Mouse (Mus musculus): ENCODE measurements around the gene Il17rc. TPM values are rescaled to one million over a fixed set of nuclear protein-coding genes. Genes with fewer than 3 reads are reported as not detected.

Il17rc gene
- total RNA-seq, 2 experiments from 2014 or later = not detected

DNA sequence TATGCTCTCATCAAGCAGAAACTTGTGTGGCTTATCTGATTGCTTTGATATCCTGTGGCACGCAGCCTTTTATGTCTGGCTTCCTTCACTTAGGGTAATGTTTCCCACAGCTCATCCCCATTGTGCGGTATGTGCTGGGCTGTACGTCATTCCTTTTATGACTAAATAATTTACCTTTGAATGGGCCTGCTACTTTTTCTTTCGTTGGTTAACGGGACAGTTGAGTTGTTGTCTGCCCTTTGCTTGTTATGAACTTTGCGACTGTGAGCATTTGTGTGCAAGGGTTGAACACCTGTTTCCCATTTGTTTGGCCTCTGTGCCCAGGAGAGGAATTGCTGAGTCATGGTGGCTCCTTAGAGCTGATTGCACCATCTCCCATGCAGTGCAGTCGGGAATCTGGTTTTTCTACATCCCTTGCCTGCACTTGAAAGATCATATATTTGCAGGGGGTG, 15.9 kb downstream of the Il17rc start:
- no peak for ATAC-seq (replicated peaks; ENCODE audit: low FRiP score, low TSS enrichment, poor library complexity, severe bottlenecking)

DNA sequence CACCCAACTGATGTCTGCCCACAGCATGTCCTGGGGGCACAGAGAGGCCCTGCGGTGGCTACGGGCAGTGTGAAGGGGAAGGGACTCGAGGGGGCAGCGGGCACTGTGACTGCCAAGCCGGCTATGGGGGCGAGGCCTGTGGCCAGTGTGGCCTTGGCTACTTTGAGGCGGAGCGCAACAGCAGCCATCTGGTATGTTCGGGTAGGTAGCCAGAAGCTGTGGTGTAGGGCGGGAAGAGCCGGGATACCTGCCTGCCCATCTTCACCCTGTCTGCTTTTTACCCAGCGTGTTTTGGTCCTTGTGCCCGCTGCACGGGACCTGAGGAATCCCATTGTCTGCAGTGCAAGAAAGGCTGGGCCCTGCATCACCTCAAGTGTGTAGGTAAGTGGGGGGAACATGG, 18.2 kb downstream of the Il17rc start:
- no peak for ATAC-seq (replicated peaks; ENCODE audit: low FRiP score, low TSS enrichment, poor library complexity, severe bottlenecking)

- no peak for ATAC-seq (replicated peaks; ENCODE audit: low FRiP score, low TSS enrichment, poor library complexity, severe bottlenecking)
Measured at GRCm38 (mm10) chr6:113492101-113492864, 21.1 kb downstream of the Il17rc start.

GRCm38 (mm10) chr6:113494258-113494788, 23.1 kb downstream of the Il17rc start:
- ATAC-seq (replicated peaks; ENCODE audit: low FRiP score, low TSS enrichment, poor library complexity, severe bottlenecking) = peak; percentile 76

DNA sequence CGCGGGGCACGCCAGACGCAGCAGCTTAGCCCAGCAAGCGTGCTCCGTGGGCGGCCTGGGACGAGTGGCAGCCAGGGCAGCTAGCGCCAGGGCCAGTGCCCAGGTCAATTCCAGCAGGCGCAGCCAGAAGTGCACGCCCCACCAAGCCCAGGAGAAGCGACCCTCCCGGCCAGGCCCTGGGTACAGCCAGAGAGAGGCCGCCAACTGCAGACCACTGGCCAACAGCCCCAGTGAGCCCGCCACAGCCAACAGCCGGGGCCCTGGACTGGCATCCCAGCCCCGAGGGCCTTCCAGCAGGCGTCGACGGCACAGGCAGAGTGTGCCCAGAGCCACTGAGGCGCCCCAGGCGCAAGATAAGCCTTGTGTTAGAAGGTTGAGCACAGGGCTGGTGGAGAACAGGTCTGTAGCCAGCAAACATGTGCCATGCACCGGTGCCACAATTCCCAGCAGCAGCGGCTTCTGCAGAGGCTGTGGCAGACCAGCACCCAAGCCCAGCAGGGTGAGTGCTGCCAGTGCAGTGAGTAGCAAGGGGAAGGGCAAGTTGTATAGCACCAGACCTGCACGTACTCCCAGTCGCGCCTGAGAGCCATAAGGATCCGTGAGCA, 23.9 kb downstream of the Il17rc start:
- ATAC-seq (replicated peaks; ENCODE audit: low FRiP score, low TSS enrichment, poor library complexity, severe bottlenecking) = peak; percentile 23; the same call in 1 of the 2 replicates

GRCm38 (mm10) chr6:113499346-113499745, 28.1 kb downstream of the Il17rc start:
- ATAC-seq (replicated peaks; ENCODE audit: low FRiP score, low TSS enrichment, poor library complexity, severe bottlenecking) = no peak

DNA sequence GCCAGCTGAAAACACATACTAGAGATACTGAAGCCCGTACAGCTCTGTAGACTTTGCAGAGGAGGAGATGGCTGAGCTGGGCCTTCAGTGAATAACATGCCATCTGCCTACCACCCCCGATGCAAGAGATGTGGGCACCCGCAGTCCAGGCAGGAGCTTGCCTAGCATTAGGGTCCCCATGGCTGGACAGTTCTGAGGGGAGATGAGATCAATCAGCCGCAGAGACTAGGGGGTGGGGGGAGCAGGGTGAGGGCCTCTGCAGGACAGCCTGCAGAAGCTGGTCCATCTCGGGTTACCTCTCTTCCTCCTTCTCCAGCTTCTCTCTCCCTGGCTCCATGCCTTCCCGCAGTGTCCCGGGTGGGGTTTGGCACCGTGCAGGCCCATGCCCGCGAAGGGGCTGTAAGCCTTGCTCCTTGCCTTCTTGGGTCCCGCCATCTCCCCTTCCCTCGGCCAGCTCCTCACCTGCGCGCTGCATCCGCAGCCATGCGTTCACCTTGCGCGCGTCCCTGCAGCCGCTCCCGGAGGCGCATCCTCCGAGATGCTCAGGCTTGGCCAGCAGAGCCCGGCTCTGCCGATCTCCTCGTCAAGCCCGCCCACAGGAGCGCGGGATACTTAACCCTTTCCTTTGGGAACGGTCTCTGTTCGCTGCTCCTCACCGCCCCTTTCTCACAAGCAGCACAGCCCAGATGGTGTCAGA, 30.3 kb downstream of the Il17rc start, which contains the start of gene Prrt3:
TSS of gene Prrt3 (minus strand) at position 544 of the 697 bp plus-strand sequence.
- no peak for ATAC-seq (replicated peaks; ENCODE audit: low FRiP score, low TSS enrichment, poor library complexity, severe bottlenecking)

DNA sequence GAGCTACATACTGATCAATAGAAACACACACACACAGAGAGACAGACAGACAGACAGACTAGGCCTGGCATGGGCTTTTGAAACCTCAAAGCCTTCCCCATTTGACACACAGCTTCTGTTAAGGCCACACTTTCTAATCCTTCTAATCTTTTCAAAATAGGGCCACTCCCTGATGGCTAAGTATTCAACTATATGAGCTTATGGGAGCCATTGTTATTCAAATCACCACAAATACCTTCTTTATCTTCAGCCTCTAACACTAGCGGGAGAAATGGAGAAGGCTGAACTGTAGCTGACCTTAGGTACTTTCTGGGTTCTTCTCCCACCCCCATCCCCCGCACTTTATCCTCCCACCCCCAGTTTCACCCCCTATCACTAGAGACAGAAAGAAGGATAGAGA, 31.6 kb downstream of the Il17rc start:
- no peak for ATAC-seq (replicated peaks; ENCODE audit: low FRiP score, low TSS enrichment, poor library complexity, severe bottlenecking)

- no peak for ATAC-seq (replicated peaks; ENCODE audit: low FRiP score, low TSS enrichment, poor library complexity, severe bottlenecking)
Measured at GRCm38 (mm10) chr6:113505689-113506088, 34.5 kb downstream of the Il17rc start.

DNA sequence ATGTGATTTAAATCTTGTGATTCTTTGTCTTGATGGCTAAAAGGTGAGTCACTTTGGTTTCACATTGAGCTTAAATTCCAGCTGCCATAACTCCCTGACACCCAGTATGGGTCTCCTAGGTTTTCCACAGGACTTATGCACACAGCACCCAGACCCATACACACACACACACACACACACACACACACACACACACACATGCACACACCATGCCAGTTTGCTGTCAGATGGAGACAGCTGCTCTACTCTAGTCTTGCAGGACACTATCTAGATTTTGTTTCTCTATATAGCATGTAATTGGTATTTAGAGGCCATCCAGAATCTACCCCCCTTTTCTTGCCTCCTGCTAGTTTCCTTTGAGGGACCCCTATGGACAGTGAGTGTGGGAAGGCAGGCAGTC, 35.9 kb downstream of the Il17rc start:
- ATAC-seq (replicated peaks; ENCODE audit: low FRiP score, low TSS enrichment, poor library complexity, severe bottlenecking) = no peak

DNA sequence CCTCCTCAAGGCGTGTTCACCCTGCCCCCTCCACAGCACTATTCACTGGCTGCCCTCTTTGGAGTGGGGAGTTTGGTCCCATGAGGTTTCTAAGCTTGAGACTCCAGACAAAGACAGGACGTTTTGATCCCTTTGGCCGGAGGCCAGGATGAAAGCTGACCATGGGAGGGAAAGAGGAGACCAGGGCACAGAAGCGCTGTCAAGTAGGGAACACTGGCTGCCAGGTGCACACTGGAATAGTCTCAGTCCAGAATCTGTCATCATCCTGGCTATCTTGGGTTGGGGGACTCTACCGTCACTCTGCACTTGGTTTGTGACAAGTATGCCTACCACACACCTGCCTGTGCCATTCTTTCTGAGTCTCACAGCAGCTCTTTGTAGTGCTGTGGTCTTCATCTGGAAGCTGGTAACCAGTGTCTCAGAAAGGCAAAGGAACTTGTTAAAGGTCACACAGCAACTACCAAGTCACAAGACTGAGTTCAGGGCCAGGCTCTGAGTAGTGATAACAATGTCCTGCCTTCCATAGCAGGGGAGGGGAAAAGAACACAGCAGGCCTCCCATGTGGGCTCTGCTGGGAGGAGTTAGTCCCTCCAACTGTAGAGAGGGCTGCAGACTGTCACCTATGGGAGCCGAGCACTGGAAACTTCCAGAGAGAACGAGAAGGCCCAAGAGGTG, 37.2 kb downstream of the Il17rc start:
- ATAC-seq (replicated peaks; ENCODE audit: low FRiP score, low TSS enrichment, poor library complexity, severe bottlenecking) = peak; percentile 77

GRCm38 (mm10) chr6:113508947-113509280, 37.7 kb downstream of the Il17rc start:
- ATAC-seq (replicated peaks; ENCODE audit: low FRiP score, low TSS enrichment, poor library complexity, severe bottlenecking) = 0 out of 2 replicates have a peak, but pooled peaks have one; percentile 4

DNA sequence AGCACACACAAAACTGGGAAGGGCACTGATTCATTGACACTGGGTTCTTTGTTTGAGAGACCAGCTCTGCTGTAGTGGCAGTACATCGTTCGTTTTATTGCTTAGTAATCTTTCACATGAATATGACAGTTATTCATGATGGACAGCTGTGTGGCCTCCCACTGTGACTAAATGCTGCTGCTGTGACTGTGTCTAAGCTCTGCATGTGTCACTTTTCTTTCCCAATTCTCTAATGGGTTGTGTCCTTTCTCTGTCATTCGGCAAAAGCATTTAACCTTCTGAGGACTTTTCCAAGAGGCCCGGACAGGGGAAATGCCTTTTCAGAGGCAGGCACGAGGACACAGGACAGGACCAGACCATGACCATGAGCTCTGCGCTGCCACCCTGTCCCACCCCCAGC, 42.7 kb downstream of the Il17rc start:
- ATAC-seq (replicated peaks; ENCODE audit: low FRiP score, low TSS enrichment, poor library complexity, severe bottlenecking) = no peak

DNA sequence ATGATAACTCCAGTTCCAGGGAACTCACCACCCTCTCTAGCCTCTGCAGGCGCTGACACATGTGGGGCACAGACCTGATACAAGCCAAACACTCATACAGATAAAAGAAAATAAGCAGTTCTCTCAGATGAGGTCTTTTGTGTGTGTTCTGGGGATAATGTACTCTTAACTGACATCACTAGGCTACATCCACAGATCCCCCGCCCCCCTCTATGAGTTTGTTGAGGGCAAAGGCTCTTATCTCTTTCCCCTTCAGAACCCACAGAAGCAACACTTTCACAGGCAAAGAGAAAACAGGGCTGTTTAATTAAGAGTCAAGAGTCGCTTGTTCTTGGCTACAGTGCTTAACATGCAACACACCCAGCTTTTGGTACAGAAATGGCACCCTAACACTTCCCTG, 43.4 kb downstream of the Il17rc start:
- ATAC-seq (replicated peaks; ENCODE audit: low FRiP score, low TSS enrichment, poor library complexity, severe bottlenecking) = peak; percentile 75

- peak; percentile 52 for ATAC-seq (replicated peaks; ENCODE audit: low FRiP score, low TSS enrichment, poor library complexity, severe bottlenecking)
Measured at GRCm38 (mm10) chr6:113517434-113518080, 46.3 kb downstream of the Il17rc start.

GRCm38 (mm10) chr6:113522310-113522709, 51.1 kb downstream of the Il17rc start:
- ATAC-seq (replicated peaks; ENCODE audit: low FRiP score, low TSS enrichment, poor library complexity, severe bottlenecking) = no peak

- ATAC-seq (replicated peaks; ENCODE audit: low FRiP score, low TSS enrichment, poor library complexity, severe bottlenecking) = no peak
Measured at GRCm38 (mm10) chr6:113523420-113523819, 52.2 kb downstream of the Il17rc start.

DNA sequence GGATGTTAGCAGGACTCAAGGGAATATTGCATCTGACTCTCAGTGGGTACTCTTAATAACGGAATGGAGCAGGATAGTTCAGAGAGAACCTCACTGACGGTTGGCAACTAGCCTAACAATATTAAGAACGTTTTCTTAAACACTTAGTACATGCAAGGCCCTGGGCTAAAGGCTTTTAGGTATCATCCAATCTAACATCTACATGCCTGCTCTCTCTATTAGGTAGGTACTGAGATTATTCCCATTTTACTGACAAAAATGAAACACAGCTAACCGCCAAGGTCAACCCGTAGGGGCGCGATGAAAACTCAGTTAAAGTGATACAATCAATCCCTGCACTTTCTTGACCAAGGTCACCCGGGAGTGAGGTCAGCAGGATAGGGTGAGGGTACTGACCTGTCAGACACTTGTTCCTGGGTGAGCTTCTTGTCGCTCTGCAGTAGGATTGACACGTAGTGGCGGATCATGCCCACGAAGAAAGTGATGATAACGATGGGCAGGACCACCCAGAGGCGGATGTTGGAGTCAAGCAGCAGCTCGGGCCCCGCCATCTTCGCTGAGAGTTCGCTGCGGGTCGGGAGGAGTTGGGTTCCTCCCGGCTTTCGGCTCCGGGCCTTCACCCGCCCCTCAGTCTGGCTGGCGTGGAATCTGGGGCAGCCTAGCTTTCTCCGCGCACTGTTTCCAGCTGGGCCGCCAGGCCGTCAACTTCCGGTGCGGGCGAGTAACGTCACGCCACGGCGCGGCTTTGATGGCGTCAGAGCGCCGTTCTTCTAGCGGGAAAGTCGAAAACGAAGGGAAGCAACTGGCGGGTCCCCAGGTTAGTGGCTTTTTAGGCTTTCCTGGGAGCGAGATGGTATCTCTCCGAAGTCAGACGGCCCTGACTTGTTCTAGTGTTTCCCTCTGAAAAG, 60.0 kb downstream of the Il17rc start, which contains the start of the genes Emc3 and Fancd2:
TSS of gene Emc3 (minus strand) at position 721 of the 908 bp plus-strand sequence.
TSS of gene Fancd2 (plus strand) at position 751 of the 908 bp plus-strand sequence.
- peak; percentile 87 for ATAC-seq (replicated peaks; ENCODE audit: low FRiP score, low TSS enrichment, poor library complexity, severe bottlenecking)

Measured in megakaryocyte-erythroid progenitor cell, adult 5-6 weeks (primary cell).